Mouse (Mus musculus) midbrain, postnatal 0 days (tissue): Measurements from ENCODE around the gene Hist3h2a. TPM values are rescaled to one million over a fixed set of nuclear protein-coding genes. Genes with fewer than 3 reads are reported as not detected.

Experiments
- ATAC-seq: fragments of 200-750 bp; cut with Nextera tagmentation; 2 replicates; pipeline ENCODE4 v1.8.0; 2017; ENCODE audit warnings: moderate number of reproducible peaks, mild to moderate bottlenecking, moderate TSS enrichment, moderate library complexity; ENCODE audit not compliant: low FRiP score
- DNase-seq: peaks from one replicate; pipeline ENCODE4 v3.0.0-alpha.2; 2015; ENCODE audit warnings: low spot score
- H3K27ac ChIP-seq: fragments of 300-500 bp; sonication (generic); 2 replicates; pipeline ENCODE4 v1.5.1; 2014; ENCODE audit warnings: low read depth, mild to moderate bottlenecking, low read length, mixed read lengths
- H3K27me3 ChIP-seq: fragments of 300-500 bp; sonication (generic); 2 replicates; pipeline ENCODE4 v1.6.1; 2014; ENCODE audit warnings: low read length, control low read depth, mixed read lengths; ENCODE audit not compliant: insufficient read depth
- H3K36me3 ChIP-seq: fragments of 300-500 bp; sonication (generic); 2 replicates; pipeline ENCODE4 v1.6.1; 2014; ENCODE audit warnings: low read length, control low read depth, mixed read lengths; ENCODE audit not compliant: insufficient read depth
- H3K4me1 ChIP-seq: fragments of 300-500 bp; sonication (generic); 2 replicates; pipeline ENCODE4 v1.6.1; 2014; ENCODE audit warnings: mild to moderate bottlenecking, control low read depth, antibody characterized with exemption, low read length, mixed read lengths; ENCODE audit not compliant: insufficient read depth
- H3K4me2 ChIP-seq: fragments of 300-500 bp; sonication (generic); 2 replicates; pipeline ENCODE4 v1.6.1; 2014; ENCODE audit warnings: low read depth, mild to moderate bottlenecking, low read length, mixed read lengths; ENCODE audit not compliant: poor library complexity, severe bottlenecking
- H3K4me3 ChIP-seq: fragments of 300-500 bp; sonication (generic); 2 replicates; pipeline ENCODE4 v1.5.1; 2014; ENCODE audit warnings: low read depth, mild to moderate bottlenecking, low read length, moderate library complexity
- H3K9ac ChIP-seq: fragments of 300-500 bp; sonication (generic); replicated peaks from 2 replicates; pipeline ENCODE4 v1.6.1; 2014; ENCODE audit warnings: mild to moderate bottlenecking, low read length, moderate library complexity, mixed read lengths; ENCODE audit not compliant: poor library complexity, severe bottlenecking
- H3K9me3 ChIP-seq: fragments of 300-500 bp; sonication (generic); 2 replicates; pipeline ENCODE4 v1.6.1; 2016; ENCODE audit warnings: low read length, control low read depth
- CTCF ChIP-seq: IDR thresholded peaks from 2 replicates; pipeline ENCODE4 v1.5.1; 2016; ENCODE audit warnings: antibody characterized with exemption, mild to moderate bottlenecking
- WGBS: fragments of 180-500 bp; shearing (Covaris S2); extraction: QIAGEN DNeasy Blood & Tissue Kit; methylation state at CpG from one replicate; pipeline ENCODE4 v1.1.7; 2014; 5-methylcytosine and 5-hydroxymethylcytosine counted together
- polyA plus RNA-seq: library from polyadenylated mRNA; unstranded; fragments of >200 nt; fragmentation: Nextera tagmentation; extraction: Ambion mirVana; gene quantifications from 2 replicates; pipeline ENCODE4 v1.2.1, GENCODE M21; 2015
- total RNA-seq: library from RNA; depleted of rRNA; stranded (reverse); fragments of >200 nt; gene quantifications from 2 replicates; pipeline ENCODE4 v1.2.3, GENCODE M21; 2014

Gene Hist3h2a
- total and polyA plus RNA-seq, 2 experiments from 2014 or later = 42.0 to 242 TPM

GRCm38 (mm10) chr11:58961364-58962177, 7.1 kb downstream of the Hist3h2a start:
- Histone ChIP-seq H3K27ac (no peak overlapping the region), H3K27me3 (no peaks in the 10 kb centered on the region), H3K9ac (no peak overlapping the region), H3K9me3 (no peaks in the 10 kb centered on the region), H3K4me3 (no peak overlapping the region), H3K36me3 (no peaks in the 10 kb centered on the region), H3K4me1 (peaks cover 9% of the 10 kb centered on the region), H3K4me2 (no peak overlapping the region)
- no peak for TF ChIP-seq CTCF
- ATAC-seq = no peak
- 72% methylated on average over 50 of the region's 50 CpGs for whole genome bisulfite sequencing
- peak; percentile 38 for DNase-seq

- DNase-seq (no peak), ATAC-seq (no peak)
- no peak overlapping the region for H3K27ac ChIP-seq
- H3K4me3 ChIP-seq = no peak overlapping the region
- no peaks in the 10 kb centered on the region for H3K27me3 ChIP-seq
- 0 out of 2 replicates have a peak overlapping the region, but pooled peaks have one; percentile 4 for H3K9ac ChIP-seq
- H3K9me3 ChIP-seq = no peaks in the 10 kb centered on the region
- H3K4me2 ChIP-seq = no peak overlapping the region
- H3K36me3 ChIP-seq = no peaks in the 10 kb centered on the region
- no peaks in the 10 kb centered on the region; the same call in 1 of the 2 replicates for H3K4me1 ChIP-seq
- TF ChIP-seq CTCF = no peak
- WGBS = 43% methylated on average over 17 of the region's 17 CpGs
Observed at GRCm38 (mm10) chr11:58963543-58963942, 9.1 kb downstream of the Hist3h2a start.

GRCm38 (mm10) chr11:58964216-58964615, 9.7 kb downstream of the Hist3h2a start:
- WGBS = 89% methylated on average over 7 of the region's 7 CpGs
- H3K27ac ChIP-seq = no peak overlapping the region
- no peaks in the 10 kb centered on the region for H3K4me1 ChIP-seq
- ATAC-seq (no peak), DNase-seq (no peak)
- H3K4me3 ChIP-seq = no peak overlapping the region
- no peaks in the 10 kb centered on the region for H3K9me3 ChIP-seq
- no peaks in the 10 kb centered on the region for H3K36me3 ChIP-seq
- no peaks in the 10 kb centered on the region for H3K27me3 ChIP-seq
- TF ChIP-seq CTCF = no peak
- no peak overlapping the region for H3K4me2 ChIP-seq
- no peak overlapping the region for H3K9ac ChIP-seq

- DNase-seq (no peak), ATAC-seq (no peak)
- WGBS = 47% methylated on average over 12 of the region's 12 CpGs
- no peak for TF ChIP-seq CTCF
- Histone ChIP-seq H3K9me3 (no peaks in the 10 kb centered on the region), H3K36me3 (peaks cover 4% of the 10 kb centered on the region; the same call in 1 of the 2 replicates), H3K4me2 (no peak overlapping the region), H3K9ac (no peak overlapping the region), H3K4me1 (no peaks in the 10 kb centered on the region), H3K4me3 (no peak overlapping the region), H3K27me3 (no peaks in the 10 kb centered on the region), H3K27ac (no peak overlapping the region)
Observed at GRCm38 (mm10) chr11:58965001-58965760, 10.7 kb downstream of the Hist3h2a start.

- no peak overlapping the region for H3K4me3 ChIP-seq
- no peak overlapping the region for H3K27ac ChIP-seq
- no peak overlapping the region for H3K4me2 ChIP-seq
- 100% methylated on average over 1 of the region's 1 CpGs for WGBS
- peak; percentile 77 for TF ChIP-seq CTCF
- ATAC-seq = no peak
- H3K9me3 ChIP-seq = no peaks in the 10 kb centered on the region
- no peak overlapping the region for H3K9ac ChIP-seq
- H3K36me3 ChIP-seq = peaks cover 7% of the 10 kb centered on the region; the same call in 1 of the 2 replicates
- no peaks in the 10 kb centered on the region for H3K4me1 ChIP-seq
- no peaks in the 10 kb centered on the region for H3K27me3 ChIP-seq
- peak; percentile 45 for DNase-seq
Observed at GRCm38 (mm10) chr11:58967346-58967745, 12.9 kb downstream of the Hist3h2a start.

- H3K27me3 ChIP-seq = no peaks in the 10 kb centered on the region
- no peak overlapping the region for H3K4me3 ChIP-seq
- TF ChIP-seq CTCF = no peak
- no peaks in the 10 kb centered on the region for H3K4me1 ChIP-seq
- H3K4me2 ChIP-seq = no peak overlapping the region
- 83% methylated on average over 7 of the region's 7 CpGs for WGBS
- no peak overlapping the region for H3K27ac ChIP-seq
- peaks cover 7% of the 10 kb centered on the region; the same call in 1 of the 2 replicates for H3K36me3 ChIP-seq
- no peak overlapping the region for H3K9ac ChIP-seq
- H3K9me3 ChIP-seq = no peaks in the 10 kb centered on the region
- ATAC-seq = no peak
- no peak for DNase-seq
Observed at GRCm38 (mm10) chr11:58968551-58968950, 14.1 kb downstream of the Hist3h2a start.
